Mouse (Mus musculus) cortical plate, adult 2 months (tissue): ENCODE results near the gene Itga10.

Source experiments
- CTCF ChIP-seq: fragments of 200-500 bp; IDR thresholded peaks from 2 replicates; pipeline ENCODE4 v1.5.1; 2011; ENCODE audit warnings: mild to moderate bottlenecking, control low read depth, low read length; ENCODE audit not compliant: insufficient read depth; ENCODE audit errors: extremely low read depth
- POLR2A ChIP-seq: fragments of 200-500 bp; IDR thresholded peaks from 2 replicates; pipeline ENCODE4 v1.6.1; 2011; ENCODE audit warnings: mild to moderate bottlenecking, low read length, control low read depth; ENCODE audit not compliant: insufficient read depth; ENCODE audit errors: extremely low read depth

- TF ChIP-seq CTCF: no peak
- TF ChIP-seq POLR2A: no peak
These were observed 23.2 kb downstream of the Itga10 start for GRCm38 (mm10) chr3:96668424-96669067.
